Mouse (Mus musculus) thymus, adult 18-20 months (tissue): ENCODE data around the gene Lhfpl4.

Experiments
- DNase-seq, 2 experiments: peaks; one replicate each; pipeline ENCODE4 v3.0.0; 2022; ENCODE audit warnings: mixed read lengths in 2 of 2

Lhfpl4 gene

DNA sequence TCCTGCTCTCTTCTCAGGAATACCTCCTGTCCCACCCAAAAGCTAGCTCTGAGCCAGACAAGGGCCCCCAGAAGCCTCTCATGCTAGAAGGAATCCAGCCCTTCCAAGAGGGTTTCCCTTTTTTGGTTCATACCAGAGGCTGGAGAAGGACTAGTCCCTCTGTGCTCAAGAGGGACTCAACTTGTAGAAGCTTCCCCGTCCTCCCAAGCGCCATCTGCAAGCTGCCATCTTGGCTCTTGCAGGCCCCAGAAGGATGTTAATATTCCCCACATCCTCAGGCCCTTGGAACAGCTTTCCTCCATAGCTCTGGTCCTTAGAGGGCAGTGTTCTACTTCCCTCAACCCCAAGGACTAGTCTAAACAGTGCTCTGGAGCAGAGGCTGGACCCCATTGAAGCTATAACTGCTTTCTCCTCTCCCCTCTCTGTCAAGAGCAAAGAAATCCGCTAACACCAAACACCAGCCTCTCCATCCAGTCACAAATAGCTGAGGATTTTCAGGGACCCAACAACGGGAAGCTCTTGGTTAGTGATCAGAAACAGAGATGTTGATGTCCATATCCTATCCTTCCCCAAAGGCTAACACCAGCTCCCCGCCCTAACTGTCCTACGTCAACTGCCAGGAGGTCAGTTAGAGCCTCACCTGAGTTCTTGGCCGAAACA, 26.7 kb downstream of the Lhfpl4 start:
- DNase-seq, result no peak

DNA sequence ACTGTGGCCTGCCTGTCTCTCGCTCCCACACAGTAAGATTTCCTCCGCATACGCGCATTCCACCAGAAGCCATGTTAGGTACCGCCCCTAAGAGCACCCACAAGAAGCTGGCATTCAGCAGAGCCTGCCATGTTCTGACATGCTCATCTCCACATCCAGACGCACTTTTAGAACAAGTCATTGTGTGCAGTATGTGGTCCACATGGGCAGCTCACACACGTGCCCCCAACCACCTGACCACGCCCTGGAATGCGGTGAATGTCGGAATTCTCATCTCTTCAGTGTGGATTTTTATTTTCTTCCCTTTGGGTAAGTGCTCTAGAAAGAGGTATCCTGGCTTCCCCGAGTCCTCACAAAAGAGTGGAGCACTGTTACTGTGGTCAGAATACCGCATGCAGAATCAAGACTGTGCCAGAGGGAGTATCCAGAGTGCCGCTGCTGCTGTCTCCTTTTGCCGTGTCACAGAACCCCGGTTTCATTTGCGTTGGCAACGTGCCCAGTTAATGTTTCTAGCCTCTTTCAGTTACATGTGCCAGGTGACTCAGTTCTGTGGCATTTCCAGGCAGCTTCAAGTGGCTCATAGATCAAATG, 28.4 kb downstream of the Lhfpl4 start:
- no peak for DNase-seq

DNA sequence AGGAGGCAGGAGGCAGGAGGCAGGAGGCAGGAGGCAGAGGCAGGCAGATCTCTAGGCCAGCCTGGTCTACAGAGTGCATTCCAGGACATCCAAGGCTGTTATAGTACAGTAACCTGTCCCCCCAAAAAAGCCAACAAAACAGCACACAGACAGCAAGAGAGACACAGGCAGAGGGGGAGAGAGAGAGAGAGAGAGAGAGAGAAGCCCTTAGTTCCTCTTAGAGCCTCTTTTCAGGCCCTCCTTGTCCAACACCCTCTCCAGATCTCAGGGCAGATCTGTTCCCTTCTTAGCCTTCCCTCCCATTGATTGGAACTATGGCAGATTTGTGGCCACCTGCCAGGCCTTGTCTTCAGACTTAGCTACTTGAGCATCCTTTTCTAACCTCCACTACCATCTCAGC, 31.7 kb downstream of the Lhfpl4 start:
- no peak for DNase-seq

DNA sequence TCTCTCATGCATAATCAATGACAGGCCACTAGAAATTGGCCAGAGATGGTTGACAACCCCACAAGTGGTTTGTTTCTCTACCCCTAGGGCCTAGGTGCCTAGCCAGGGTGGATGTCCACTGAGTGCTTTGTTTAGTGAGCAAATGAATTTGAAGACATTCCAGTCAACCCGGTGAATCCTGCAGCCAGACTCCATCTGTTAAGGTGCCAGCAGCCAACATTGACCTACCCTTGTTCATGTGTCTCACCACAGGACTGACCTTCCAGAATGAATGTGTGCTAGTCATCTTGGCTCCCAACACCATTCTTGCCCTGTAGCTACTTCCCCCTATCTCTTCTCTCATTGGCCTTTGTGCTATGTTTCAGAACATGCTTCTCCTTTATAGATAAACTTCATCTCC, 33.2 kb downstream of the Lhfpl4 start:
- no peak for DNase-seq

DNA sequence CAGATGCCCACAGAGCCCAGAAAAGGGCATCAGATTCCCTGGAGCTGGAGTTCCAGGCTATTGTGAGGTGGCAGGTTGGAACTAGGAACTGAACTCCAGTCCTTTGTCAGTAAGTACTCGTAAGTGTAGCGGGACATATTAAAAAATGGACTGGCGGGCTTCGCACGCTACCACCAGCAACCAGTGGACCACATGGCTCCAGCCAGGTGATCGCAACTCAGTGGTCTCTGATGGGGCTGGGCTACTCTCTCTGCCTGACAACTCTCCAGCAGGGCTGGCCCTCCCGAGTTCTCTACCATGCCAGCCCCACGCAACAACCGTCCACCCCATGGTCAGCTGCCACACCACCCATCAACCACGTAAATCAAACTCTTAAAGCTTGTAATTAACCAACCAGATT, 35.1 kb downstream of the Lhfpl4 start:
- no peak for DNase-seq

DNA sequence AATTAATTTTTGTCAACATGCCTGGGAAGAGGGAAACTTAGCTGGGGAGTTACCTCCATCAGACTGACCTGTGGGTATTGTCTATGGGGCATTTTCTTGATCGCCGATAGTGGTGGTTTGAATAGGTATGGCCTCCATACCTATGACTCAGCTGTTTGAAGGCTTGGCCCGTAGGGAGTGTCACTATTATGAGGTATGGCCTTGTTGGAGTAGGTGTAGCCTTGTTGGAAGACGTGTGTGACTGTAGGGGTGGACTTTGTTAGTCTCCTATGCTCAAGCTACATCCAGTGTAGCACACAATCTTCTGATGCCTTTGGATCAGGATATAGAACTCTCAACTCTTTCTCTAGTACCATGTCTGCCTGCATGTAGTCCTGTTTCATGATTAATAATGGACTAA, 39.1 kb downstream of the Lhfpl4 start:
- no peak for DNase-seq

DNA sequence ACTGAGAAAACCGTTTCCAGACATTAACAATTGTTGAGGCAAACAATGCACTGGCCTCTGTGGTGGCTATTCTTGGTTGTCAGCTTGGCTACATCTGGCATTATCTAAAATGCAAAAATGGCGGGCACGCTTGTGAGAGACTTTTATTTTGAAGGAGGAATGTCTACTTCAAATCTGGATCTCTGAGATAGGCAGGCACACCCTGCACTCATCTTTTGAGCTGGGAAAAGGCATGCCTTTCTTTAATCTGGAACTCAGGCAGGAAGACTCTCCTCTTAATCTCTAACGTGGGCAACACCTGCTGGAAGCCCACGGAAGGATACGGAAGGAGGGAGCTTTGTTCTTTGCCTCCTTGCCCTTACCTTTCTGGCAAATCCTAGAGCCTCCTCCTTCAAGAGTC, 40.3 kb downstream of the Lhfpl4 start:
- DNase-seq, result no peak

DNA sequence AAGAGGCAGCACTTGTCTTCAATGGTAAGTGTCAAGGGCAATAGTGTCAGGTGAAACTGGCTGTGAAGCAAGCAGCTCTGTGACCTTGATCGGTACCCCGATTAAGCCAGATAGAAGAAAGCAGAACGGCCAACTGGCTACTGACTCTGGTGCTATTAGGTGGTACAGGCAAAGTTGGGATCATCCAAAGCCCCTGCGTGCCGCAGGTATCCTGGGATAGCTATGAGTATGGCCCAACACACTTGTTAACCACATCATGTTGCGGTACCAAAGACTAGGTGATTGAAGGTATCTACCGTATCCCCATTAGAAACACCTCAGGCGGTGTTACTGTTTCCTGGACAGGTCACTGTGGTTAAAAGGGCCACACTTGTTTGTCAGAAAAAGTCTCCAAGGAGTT, 41.1 kb downstream of the Lhfpl4 start:
- no peak for DNase-seq

DNA sequence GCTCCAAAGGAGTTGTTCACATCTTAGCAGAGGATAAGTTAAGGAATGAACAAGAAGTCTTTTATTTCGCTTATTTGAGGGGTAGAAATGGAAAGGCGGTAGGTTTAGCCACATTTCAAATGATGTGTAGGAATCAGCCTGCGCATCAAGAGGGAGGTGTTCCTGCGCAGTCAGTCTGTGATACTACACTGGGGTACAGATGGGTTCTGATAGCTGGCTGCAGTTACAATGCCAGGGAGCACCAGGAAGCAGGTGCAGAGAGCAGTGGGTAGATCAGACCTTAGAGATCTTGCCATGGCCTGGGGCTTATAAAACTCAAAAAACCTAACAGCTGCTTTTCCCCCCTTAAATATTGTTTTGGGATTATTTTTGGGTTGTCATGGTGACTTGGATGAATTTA, 49.9 kb downstream of the Lhfpl4 start:
- no peak for DNase-seq

DNA sequence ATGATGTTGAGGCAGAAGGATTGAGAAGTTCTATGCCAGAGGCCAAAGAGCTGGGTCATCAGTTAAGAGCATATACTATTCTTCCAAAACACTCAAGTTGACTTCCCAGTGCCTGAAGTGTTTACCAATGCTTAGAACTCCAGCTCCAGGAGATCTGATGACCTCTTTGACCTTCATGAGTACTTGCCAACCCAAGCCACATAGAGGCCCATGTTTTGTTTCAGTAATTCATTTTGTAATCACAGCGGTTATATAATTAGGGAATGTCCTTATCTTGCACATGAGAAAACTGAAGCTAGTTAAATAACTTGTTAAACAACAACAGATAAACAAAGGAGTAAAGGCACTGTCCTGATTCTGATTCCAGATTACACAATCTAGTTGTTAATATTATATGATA, 50.4 kb downstream of the Lhfpl4 start:
- no peak for DNase-seq

DNA sequence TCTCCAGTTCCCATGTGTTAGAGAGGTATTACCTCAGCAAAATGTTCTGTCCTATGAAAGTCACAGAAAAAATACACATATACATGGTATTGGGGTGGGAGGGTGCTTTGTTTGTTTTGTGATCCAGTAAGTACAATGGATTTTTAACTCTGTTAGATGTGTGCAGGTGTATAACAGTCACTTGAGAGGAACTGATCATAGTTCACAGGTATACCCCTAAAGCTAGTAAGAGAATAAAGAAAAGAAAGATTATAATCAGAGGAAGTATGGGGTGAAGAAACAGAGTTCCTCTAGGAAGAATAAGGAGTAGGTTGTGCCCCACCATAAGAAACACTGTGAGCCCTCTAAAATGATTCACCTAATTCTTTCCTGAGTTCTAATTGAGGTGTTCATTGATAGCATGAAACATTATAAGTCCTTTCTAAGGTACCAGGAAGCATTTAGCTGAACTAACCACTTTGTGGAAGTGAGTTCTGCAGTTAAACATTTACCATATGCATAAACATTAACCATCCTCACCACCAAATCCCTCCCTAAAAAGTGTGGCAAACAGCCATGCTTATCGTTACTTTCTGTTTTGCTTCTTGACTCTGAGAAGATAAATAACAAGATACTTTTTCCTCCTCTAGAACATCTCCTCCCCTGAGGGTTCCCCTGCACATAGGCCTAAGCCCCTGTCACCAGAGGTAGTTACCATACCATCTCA, 53.6 kb downstream of the Lhfpl4 start:
- no peak for DNase-seq

DNA sequence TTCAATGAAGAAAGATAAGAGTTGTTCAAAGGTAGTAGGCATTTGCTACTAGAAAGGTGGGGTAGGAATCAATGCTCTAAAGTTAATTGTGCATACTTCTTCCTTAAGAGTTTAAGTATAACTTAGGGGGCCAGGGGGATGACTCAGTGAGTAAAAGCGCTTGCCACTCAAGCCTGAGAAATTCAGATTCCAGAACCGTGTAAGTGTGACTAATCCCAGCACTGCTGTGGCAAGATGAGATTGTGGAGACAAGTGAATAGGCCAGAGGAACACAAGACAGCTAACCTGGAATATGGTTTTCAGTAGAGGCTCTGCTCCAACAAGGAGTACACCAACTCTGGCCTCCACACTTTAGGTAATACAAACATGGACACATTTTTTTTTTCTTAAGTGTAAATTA, 61.8 kb downstream of the Lhfpl4 start:
- no peak for DNase-seq

DNA sequence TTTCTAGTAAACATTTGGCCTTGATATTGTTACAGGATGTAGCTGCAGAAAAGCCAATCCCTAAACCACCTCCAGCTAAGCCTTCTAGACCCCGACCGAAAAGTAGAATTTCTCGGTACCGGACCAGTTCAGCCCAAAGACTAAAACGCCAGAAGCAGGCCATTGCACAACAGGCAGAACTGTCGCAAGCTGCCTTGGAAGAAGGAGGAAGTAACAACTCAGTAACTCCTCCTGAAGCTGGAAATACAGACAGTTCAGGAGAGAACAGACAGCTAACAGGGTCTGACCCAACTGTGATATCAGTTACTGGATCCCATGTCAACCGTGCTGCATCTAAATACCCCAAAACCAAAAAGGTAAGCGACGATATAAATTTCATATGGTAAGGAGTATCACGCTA, 74.4 kb downstream of the Lhfpl4 start:
- DNase-seq, result no peak
